ENCODE assay signal across 7 mouse cellular contexts in the genomic region with DNA sequence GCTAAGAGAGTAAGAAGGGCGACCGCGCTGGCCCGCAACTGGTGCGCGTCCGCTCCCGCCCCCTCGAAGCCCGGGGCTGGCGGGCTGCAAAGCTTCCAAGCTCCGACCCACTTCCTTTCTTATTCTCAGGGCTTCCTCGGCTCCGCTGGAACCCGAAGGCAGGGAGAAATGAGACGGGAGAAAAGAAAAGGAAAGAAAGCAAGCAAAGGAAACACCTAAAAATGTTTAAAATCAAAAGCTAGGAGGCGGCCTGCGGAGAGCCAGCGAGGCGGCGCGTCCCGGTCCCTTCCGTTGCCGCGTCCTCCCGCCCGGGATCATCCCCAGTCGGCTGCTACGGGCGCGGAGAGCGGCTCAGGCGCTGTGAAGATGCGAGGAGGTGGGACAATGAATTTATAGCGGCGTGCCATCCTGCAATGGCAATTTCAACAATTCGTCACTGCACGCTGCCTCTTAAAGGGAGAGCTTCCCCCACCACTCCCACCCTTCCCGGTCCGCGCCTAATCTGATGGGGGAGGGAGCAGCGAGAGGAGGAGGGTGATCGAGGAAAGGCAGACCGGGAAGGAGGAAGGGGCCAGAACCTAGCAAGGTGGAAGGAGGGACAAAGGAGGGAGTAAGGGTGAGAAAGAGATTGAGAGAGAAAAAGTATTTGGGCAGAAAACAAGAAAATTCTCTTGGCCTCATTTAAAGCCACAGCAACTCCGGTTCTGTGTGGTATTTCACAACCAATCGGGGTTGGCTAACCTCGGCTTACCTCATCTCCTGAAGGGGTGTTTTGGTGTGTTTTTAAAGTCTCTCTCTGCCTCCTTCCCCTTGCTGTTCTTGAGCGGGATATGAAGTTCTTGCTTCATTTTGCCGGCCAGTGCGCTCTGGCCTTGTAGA. TPM values are rescaled to one million over a fixed set of nuclear protein-coding genes. Genes with fewer than 3 reads are reported as not detected.
DNase-seq lines count a peak whose midpoint lies in the region; ATAC-seq lines count a peak whose summit lies in the region.

No protein-coding gene starts in this region.

- H3K27ac ChIP-seq in intestine, embryonic 15.5 days: no peak overlapping the region
- H3K27ac ChIP-seq in midbrain, embryonic 16.5 days (ENCODE audit: low read length): peak overlapping the region; percentile 70

- no peaks in the 10 kb centered on the region for H3K36me3 ChIP-seq in intestine, embryonic 15.5 days
- no peaks in the 10 kb centered on the region for H3K36me3 ChIP-seq in midbrain, embryonic 16.5 days (ENCODE audit: control insufficient read depth, insufficient read depth, low read length)

- peak overlapping the region; percentile 54 for H3K4me3 ChIP-seq in intestine, embryonic 15.5 days (replicated peaks)
- peak overlapping the region; percentile 73 for H3K4me3 ChIP-seq in midbrain, embryonic 16.5 days (ENCODE audit: low read depth, low read length)

- peaks cover 10% of the 10 kb centered on the region; the same call in 1 of the 2 replicates for H3K4me1 ChIP-seq in intestine, embryonic 15.5 days (replicated peaks)
- H3K4me1 ChIP-seq in midbrain, embryonic 16.5 days (ENCODE audit: control insufficient read depth, insufficient read depth, low read length): peaks cover 9% of the 10 kb centered on the region

- 1% methylated on average over 51 of the region's 51 CpGs for whole genome bisulfite sequencing in intestine, embryonic 15.5 days
- WGBS in midbrain, embryonic 16.5 days: under 1% methylated on average over 51 of the region's 51 CpGs

- peak overlapping the region; percentile 83 for H3K4me2 ChIP-seq in intestine, embryonic 15.5 days (replicated peaks)
- H3K4me2 ChIP-seq in midbrain, embryonic 16.5 days (ENCODE audit: low read length): peak overlapping the region; percentile 95

- DNase-seq in adrenal gland, adult 8-10 months: peak; percentile 36
- DNase-seq in embryo, embryonic 10 days (ENCODE audit: low spot score): peak; percentile 70
- peak; percentile 25 to 56 for DNase-seq in gastrocnemius, postnatal 4 days (ENCODE audit: low spot score in 2 of 2)
- peak; percentile 28 for DNase-seq in liver
- peak; percentile 78 for DNase-seq in testis, postnatal 10 days (ENCODE audit: low spot score)

- peak; percentile 71 for ATAC-seq in intestine, embryonic 15.5 days
- ATAC-seq in midbrain, embryonic 16.5 days: peak; percentile 72

- peaks cover 25% of the 10 kb centered on the region for H3K27me3 ChIP-seq in intestine, embryonic 15.5 days (replicated peaks)
- no peaks in the 10 kb centered on the region; the same call in 1 of the 2 replicates for H3K27me3 ChIP-seq in midbrain, embryonic 16.5 days (ENCODE audit: control insufficient read depth, insufficient read depth, low read depth, low read length)

- H3K9me3 ChIP-seq in intestine, embryonic 15.5 days: no peaks in the 10 kb centered on the region
- H3K9me3 ChIP-seq in midbrain, embryonic 16.5 days (replicated peaks; ENCODE audit: control insufficient read depth, low read length, poor library complexity, severe bottlenecking): no peaks in the 10 kb centered on the region

- H3K9ac ChIP-seq in intestine, embryonic 15.5 days: peak overlapping the region; percentile 40
- peak overlapping the region; percentile 75 for H3K9ac ChIP-seq in midbrain, embryonic 16.5 days (ENCODE audit: low read depth, low read length)

RNA-seq across cellular contexts. Expression of a gene that starts 0.7 kb away (rescaled TPM):
- 10 to 100 TPM in 2 of 4 experiments, 1 to 10 TPM in 2; 5.3 to 21.4 (median 9.6) TPM for total RNA-seq in adrenal gland, adult 8-10 months (2022)
- total RNA-seq in gastrocnemius, postnatal 4 days (2021): 10 to 100 TPM; 17.6 to 20.0 TPM
- 1.6 and 1.8 TPM in 2 replicates for polyA plus RNA-seq in intestine, embryonic 15.5 days (2015; fragmentation: Nextera tagmentation; extraction: Ambion mirVana)
- 2.1 and 2.4 TPM in 2 replicates for polyA plus RNA-seq in midbrain, embryonic 16.5 days (2015; fragmentation: Nextera tagmentation; extraction: Ambion mirVana)

Comparison
In these comparisons a context has a peak if more than half of its experiments do, and no peak if none do; other contexts are left out.
1. DNase-seq: peak in every context shown above with its lines; median percentile 78 in testis, postnatal 10 days; 70 in embryo, embryonic 10 days; 40 in gastrocnemius, postnatal 4 days; 36 in adrenal gland, adult 8-10 months; 28 in liver.